Mouse (Mus musculus): ENCODE measurements around the gene Fam187a. TPM values are rescaled to one million over a fixed set of nuclear protein-coding genes. Genes with fewer than 3 reads are reported as not detected.

Fam187a gene
- polyA plus RNA-seq, 1 experiment from 2014 or later = not detected

GRCm38 (mm10) chr11:102887433-102887832 lies 2.5 kb downstream of the Fam187a start:
- WGBS = 75% methylated on average over 5 of the region's 5 CpGs
- Histone ChIP-seq H3K36me3 (ENCODE audit: control insufficient read depth, insufficient read depth, low read length) (no peaks in the 10 kb centered on the region), H3K4me1 (ENCODE audit: control insufficient read depth, insufficient read depth, low read length) (no peaks in the 10 kb centered on the region), H3K9me3 (ENCODE audit: control insufficient read depth, low read length) (no peaks in the 10 kb centered on the region), H3K4me3 (ENCODE audit: low read length) (no peak overlapping the region), H3K9ac (ENCODE audit: low read depth, low read length) (no peak overlapping the region), H3K4me2 (replicated peaks; ENCODE audit: low read depth, low read length) (no peak overlapping the region), H3K27me3 (ENCODE audit: control insufficient read depth, insufficient read depth, low read length) (no peaks in the 10 kb centered on the region), H3K27ac (ENCODE audit: low read depth, low read length) (no peak overlapping the region)
- no peak for ATAC-seq (ENCODE audit: low FRiP score, low TSS enrichment)

- Histone ChIP-seq H3K4me1 (ENCODE audit: control insufficient read depth, insufficient read depth, low read length) (peaks cover 1% of the 10 kb centered on the region; the same call in 1 of the 2 replicates), H3K27ac (ENCODE audit: low read depth, low read length) (no peak overlapping the region), H3K27me3 (ENCODE audit: control insufficient read depth, insufficient read depth, low read length) (no peaks in the 10 kb centered on the region), H3K9ac (ENCODE audit: low read depth, low read length) (no peak overlapping the region), H3K4me2 (replicated peaks; ENCODE audit: low read depth, low read length) (no peak overlapping the region), H3K9me3 (ENCODE audit: control insufficient read depth, low read length) (no peaks in the 10 kb centered on the region), H3K4me3 (ENCODE audit: low read length) (no peak overlapping the region), H3K36me3 (ENCODE audit: control insufficient read depth, insufficient read depth, low read length) (no peaks in the 10 kb centered on the region)
- 70% methylated on average over 3 of the region's 3 CpGs for WGBS
- no peak for ATAC-seq (ENCODE audit: low FRiP score, low TSS enrichment)
These were observed 3.2 kb downstream of the Fam187a start for GRCm38 (mm10) chr11:102888135-102888534.

DNA sequence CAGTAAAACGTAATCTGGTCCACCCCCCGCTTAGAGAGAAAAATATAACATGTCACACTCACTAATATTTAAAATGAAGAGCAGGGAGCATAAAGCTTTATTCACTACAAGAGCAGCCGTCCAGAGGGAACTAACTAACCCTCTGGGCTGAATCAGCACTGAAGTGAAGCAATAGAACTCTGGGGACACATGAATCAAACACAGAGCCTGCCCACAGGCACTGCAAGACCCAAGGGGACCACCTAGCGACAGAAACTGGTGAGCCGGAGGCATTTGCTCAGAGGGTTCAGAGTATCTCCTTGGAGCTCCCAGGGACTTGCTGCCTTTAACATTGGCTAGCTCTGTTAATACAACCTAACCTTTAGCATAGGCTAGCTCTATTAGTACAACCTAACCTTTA lies 5.1 kb downstream of the Fam187a start:
- 64% methylated on average over 5 of the region's 5 CpGs for WGBS
- H3K27ac ChIP-seq (ENCODE audit: low read depth, low read length) = no peak overlapping the region
- H3K4me3 ChIP-seq (ENCODE audit: low read length) = no peak overlapping the region
- peaks cover 8% of the 10 kb centered on the region; the same call in 1 of the 2 replicates for H3K4me1 ChIP-seq (ENCODE audit: control insufficient read depth, insufficient read depth, low read length)
- peaks cover 15% of the 10 kb centered on the region; the same call in 1 of the 2 replicates for H3K27me3 ChIP-seq (ENCODE audit: control insufficient read depth, insufficient read depth, low read length)
- no peak overlapping the region for H3K4me2 ChIP-seq (replicated peaks; ENCODE audit: low read depth, low read length)
- no peak for ATAC-seq (ENCODE audit: low FRiP score, low TSS enrichment)
- no peak overlapping the region for H3K9ac ChIP-seq (ENCODE audit: low read depth, low read length)
- H3K36me3 ChIP-seq (ENCODE audit: control insufficient read depth, insufficient read depth, low read length) = no peaks in the 10 kb centered on the region
- no peaks in the 10 kb centered on the region for H3K9me3 ChIP-seq (ENCODE audit: control insufficient read depth, low read length)

GRCm38 (mm10) chr11:102893015-102893651 lies 8.2 kb downstream of the Fam187a start:
- no peaks in the 10 kb centered on the region for H3K9me3 ChIP-seq (ENCODE audit: control insufficient read depth, low read length)
- ATAC-seq (ENCODE audit: low FRiP score, low TSS enrichment) = peak; percentile 83
- 2% methylated on average over 43 of the region's 43 CpGs for WGBS
- H3K27ac ChIP-seq (ENCODE audit: low read depth, low read length) = no peak overlapping the region
- peaks cover 8% of the 10 kb centered on the region; the same call in 1 of the 2 replicates for H3K4me1 ChIP-seq (ENCODE audit: control insufficient read depth, insufficient read depth, low read length)
- H3K36me3 ChIP-seq (ENCODE audit: control insufficient read depth, insufficient read depth, low read length) = no peaks in the 10 kb centered on the region
- H3K4me2 ChIP-seq (replicated peaks; ENCODE audit: low read depth, low read length) = peak overlapping the region; percentile 67
- peak overlapping the region; percentile 51; the same call in 1 of the 2 replicates for H3K9ac ChIP-seq (ENCODE audit: low read depth, low read length)
- peak overlapping the region; percentile 39 for H3K4me3 ChIP-seq (ENCODE audit: low read length)
- H3K27me3 ChIP-seq (ENCODE audit: control insufficient read depth, insufficient read depth, low read length) = peaks cover 15% of the 10 kb centered on the region; the same call in 1 of the 2 replicates

DNA sequence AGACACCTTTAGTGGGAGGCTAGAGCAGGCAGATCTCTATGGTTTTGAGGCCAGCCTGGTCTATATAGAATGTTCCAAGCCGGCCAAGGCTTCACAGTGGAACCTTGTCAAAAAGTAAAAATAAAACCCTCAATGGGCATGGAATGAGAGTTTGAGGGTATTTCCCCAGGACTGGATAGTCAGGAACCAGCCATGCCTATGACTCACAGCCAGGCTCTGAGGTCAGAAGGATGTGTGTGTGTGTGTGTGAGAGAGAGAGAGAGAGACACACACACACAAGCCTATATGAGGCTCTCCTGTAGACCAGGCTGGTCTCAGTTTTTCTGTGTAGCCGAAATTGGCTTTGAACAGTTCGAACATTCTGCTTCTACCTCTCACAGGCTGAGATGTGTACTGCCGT lies 9.7 kb downstream of the Fam187a start:
- no peak for ATAC-seq (ENCODE audit: low FRiP score, low TSS enrichment)
- H3K4me3 ChIP-seq (ENCODE audit: low read length) = no peak overlapping the region
- WGBS = 91% methylated on average over 4 of the region's 4 CpGs
- peaks cover 8% of the 10 kb centered on the region; the same call in 1 of the 2 replicates for H3K4me1 ChIP-seq (ENCODE audit: control insufficient read depth, insufficient read depth, low read length)
- H3K9me3 ChIP-seq (ENCODE audit: control insufficient read depth, low read length) = no peaks in the 10 kb centered on the region
- H3K27ac ChIP-seq (ENCODE audit: low read depth, low read length) = no peak overlapping the region
- peaks cover 15% of the 10 kb centered on the region; the same call in 1 of the 2 replicates for H3K27me3 ChIP-seq (ENCODE audit: control insufficient read depth, insufficient read depth, low read length)
- H3K4me2 ChIP-seq (replicated peaks; ENCODE audit: low read depth, low read length) = no peak overlapping the region
- no peak overlapping the region; the same call in 1 of the 2 replicates for H3K9ac ChIP-seq (ENCODE audit: low read depth, low read length)
- no peaks in the 10 kb centered on the region for H3K36me3 ChIP-seq (ENCODE audit: control insufficient read depth, insufficient read depth, low read length)

DNA sequence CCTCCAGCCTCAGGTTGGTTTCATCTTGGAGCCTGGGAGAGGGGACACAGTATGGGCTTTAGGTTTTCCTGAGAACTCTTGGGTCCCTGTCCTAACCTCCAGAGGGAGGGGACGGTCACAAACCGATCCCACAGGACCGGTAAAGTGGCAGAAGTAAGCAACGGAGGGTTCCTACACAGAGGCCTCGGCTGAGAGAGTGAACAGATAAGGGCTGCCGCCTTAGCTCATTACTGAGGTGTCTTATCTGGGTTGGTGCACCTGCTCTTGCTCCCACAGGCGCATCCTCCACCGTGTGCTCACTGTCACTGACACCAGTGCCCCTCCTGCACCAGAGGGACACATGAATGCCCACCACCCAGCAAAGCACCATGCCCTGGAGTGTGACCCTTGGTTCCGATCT lies 10.8 kb downstream of the Fam187a start:
- ATAC-seq (ENCODE audit: low FRiP score, low TSS enrichment) = no peak
- peaks cover 8% of the 10 kb centered on the region; the same call in 1 of the 2 replicates for H3K4me1 ChIP-seq (ENCODE audit: control insufficient read depth, insufficient read depth, low read length)
- no peaks in the 10 kb centered on the region for H3K9me3 ChIP-seq (ENCODE audit: control insufficient read depth, low read length)
- peaks cover 15% of the 10 kb centered on the region; the same call in 1 of the 2 replicates for H3K27me3 ChIP-seq (ENCODE audit: control insufficient read depth, insufficient read depth, low read length)
- no peak overlapping the region for H3K4me2 ChIP-seq (replicated peaks; ENCODE audit: low read depth, low read length)
- WGBS = 70% methylated on average over 9 of the region's 9 CpGs
- H3K9ac ChIP-seq (ENCODE audit: low read depth, low read length) = no peak overlapping the region
- no peak overlapping the region for H3K27ac ChIP-seq (ENCODE audit: low read depth, low read length)
- H3K36me3 ChIP-seq (ENCODE audit: control insufficient read depth, insufficient read depth, low read length) = no peaks in the 10 kb centered on the region
- no peak overlapping the region for H3K4me3 ChIP-seq (ENCODE audit: low read length)

DNA sequence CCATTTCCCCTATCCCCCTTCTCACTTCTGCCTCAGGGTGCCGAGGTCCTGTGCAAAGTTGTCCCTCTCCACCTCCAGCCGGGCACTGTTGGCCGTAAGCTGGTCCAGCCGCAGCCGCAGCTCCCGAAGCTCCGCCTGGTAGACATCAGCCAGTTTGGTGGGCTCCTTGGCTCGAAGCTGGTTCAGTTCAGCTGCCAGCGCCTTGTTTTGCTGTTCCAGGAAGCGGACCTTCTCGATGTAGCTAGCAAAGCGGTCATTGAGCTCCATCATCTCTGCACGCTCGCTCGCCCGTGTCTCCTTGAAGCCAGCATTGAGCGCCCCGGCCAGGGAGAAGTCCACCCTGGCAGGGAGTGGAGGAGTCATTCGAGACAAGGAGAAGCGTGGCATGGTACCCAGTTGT lies 11.7 kb downstream of the Fam187a start:
- H3K9me3 ChIP-seq (ENCODE audit: control insufficient read depth, low read length) = no peaks in the 10 kb centered on the region
- H3K4me1 ChIP-seq (ENCODE audit: control insufficient read depth, insufficient read depth, low read length) = peaks cover 8% of the 10 kb centered on the region; the same call in 1 of the 2 replicates
- no peak for ATAC-seq (ENCODE audit: low FRiP score, low TSS enrichment)
- no peak overlapping the region for H3K4me3 ChIP-seq (ENCODE audit: low read length)
- no peak overlapping the region for H3K4me2 ChIP-seq (replicated peaks; ENCODE audit: low read depth, low read length)
- H3K27me3 ChIP-seq (ENCODE audit: control insufficient read depth, insufficient read depth, low read length) = peaks cover 15% of the 10 kb centered on the region; the same call in 1 of the 2 replicates
- no peaks in the 10 kb centered on the region for H3K36me3 ChIP-seq (ENCODE audit: control insufficient read depth, insufficient read depth, low read length)
- H3K9ac ChIP-seq (ENCODE audit: low read depth, low read length) = peak overlapping the region; percentile 4; the same call in 1 of the 2 replicates
- H3K27ac ChIP-seq (ENCODE audit: low read depth, low read length) = no peak overlapping the region
- 65% methylated on average over 20 of the region's 20 CpGs for WGBS

DNA sequence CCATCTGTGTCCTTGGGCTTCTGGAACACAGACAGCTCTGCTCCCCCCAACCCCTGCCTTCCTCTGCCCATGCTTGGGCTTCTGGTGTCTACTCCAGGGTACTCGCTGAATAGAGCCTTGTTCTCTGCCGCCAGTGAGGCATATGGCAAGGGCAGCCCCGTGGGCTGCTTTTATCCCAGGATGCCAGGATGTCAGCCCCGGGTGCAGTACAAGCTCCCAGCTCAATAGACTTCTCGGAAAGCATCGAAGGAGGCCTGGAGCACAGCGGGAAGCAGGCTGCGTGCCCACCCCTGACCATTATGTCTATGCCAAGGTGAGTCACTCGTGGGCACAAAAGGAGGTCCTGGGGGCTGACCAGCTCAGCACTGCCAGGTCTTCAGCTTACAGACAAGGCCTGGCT lies 13.4 kb downstream of the Fam187a start:
- H3K9me3 ChIP-seq (ENCODE audit: control insufficient read depth, low read length) = no peaks in the 10 kb centered on the region
- H3K4me1 ChIP-seq (ENCODE audit: control insufficient read depth, insufficient read depth, low read length) = peaks cover 4% of the 10 kb centered on the region; the same call in 1 of the 2 replicates
- peaks cover 15% of the 10 kb centered on the region; the same call in 1 of the 2 replicates for H3K27me3 ChIP-seq (ENCODE audit: control insufficient read depth, insufficient read depth, low read length)
- WGBS = 83% methylated on average over 9 of the region's 9 CpGs
- H3K27ac ChIP-seq (ENCODE audit: low read depth, low read length) = no peak overlapping the region
- no peak for ATAC-seq (ENCODE audit: low FRiP score, low TSS enrichment)
- H3K9ac ChIP-seq (ENCODE audit: low read depth, low read length) = no peak overlapping the region
- no peak overlapping the region for H3K4me2 ChIP-seq (replicated peaks; ENCODE audit: low read depth, low read length)
- no peak overlapping the region for H3K4me3 ChIP-seq (ENCODE audit: low read length)
- H3K36me3 ChIP-seq (ENCODE audit: control insufficient read depth, insufficient read depth, low read length) = no peaks in the 10 kb centered on the region

- no peak within 1 kb of the TSS for H3K4me3 ChIP-seq (ENCODE audit: low read length)
- H3K9me3 ChIP-seq (ENCODE audit: control insufficient read depth, low read length) = no peaks in the 10 kb centered on the region
- 10% methylated on average over 7 of the region's 7 CpGs for WGBS
- H3K4me1 ChIP-seq (ENCODE audit: control insufficient read depth, insufficient read depth, low read length) = no peaks in the 10 kb centered on the region
- no peak within 1 kb of the TSS for H3K9ac ChIP-seq (ENCODE audit: low read depth, low read length)
- peak; percentile 56; the same call in 1 of the 2 replicates for ATAC-seq (ENCODE audit: low FRiP score, low TSS enrichment)
- no peak within 1 kb of the TSS for H3K4me2 ChIP-seq (replicated peaks; ENCODE audit: low read depth, low read length)
- peaks cover 7% of the 10 kb centered on the region for H3K36me3 ChIP-seq (ENCODE audit: control insufficient read depth, insufficient read depth, low read length)
- H3K27me3 ChIP-seq (ENCODE audit: control insufficient read depth, insufficient read depth, low read length) = no peaks in the 10 kb centered on the region; the same call in 1 of the 2 replicates
- no peak within 1 kb of the TSS for H3K27ac ChIP-seq (ENCODE audit: low read depth, low read length)
These were observed 15.8 kb downstream of the Fam187a start, which contains the start of gene Gfap for GRCm38 (mm10) chr11:102900763-102901162. TSS of gene Gfap (minus strand) at chr11:102900912.

Data from kidney, embryonic 14.5 days (tissue).